Mouse (Mus musculus): ENCODE measurements around the gene Btbd35f20. TPM values are rescaled to one million over a fixed set of nuclear protein-coding genes. Genes with fewer than 3 reads are reported as not detected.
"Not testable (repeated sequence)": the region's sequence is repeated elsewhere in the genome, so short reads cannot be mapped to it uniquely, and the experiment has no call there.

The Btbd35f20 gene
- not detected in 2 replicates for polyA plus RNA-seq (2011; ENCODE audit: insufficient read depth, insufficient read length, low replicate concordance, missing spikeins)

GRCm38 (mm10) chrX:4291145-4291544 is at the start of gene Btbd35f20:
Gene Btbd35f20 (minus strand): TSS chrX:4291245.
- not testable (repeated sequence) for H3K4me3 ChIP-seq (replicated peaks; ENCODE audit: control insufficient read depth, low read depth, low read length); H3K4me1 ChIP-seq (ENCODE audit: control insufficient read depth, insufficient read depth, low read length); H3K27ac ChIP-seq (ENCODE audit: control insufficient read depth, insufficient read depth, low read depth, low read length, poor library complexity)
- WGBS: no CpG with 5 or more reads among the region's 4 CpGs

Other genes starting within 250 kb of the Btbd35f20 start
- not detected in 2 replicates for gene Btbd35f28, start 94.7 kb downstream of the Btbd35f20 start, polyA plus RNA-seq (2011; ENCODE audit: insufficient read depth, insufficient read length, low replicate concordance, missing spikeins)
- gene Btbd35f17, start 79.4 kb upstream of the Btbd35f20 start, polyA plus RNA-seq (2011; ENCODE audit: insufficient read depth, insufficient read length, low replicate concordance, missing spikeins): not detected in 2 replicates

Measured in bone marrow, adult 2 months (tissue).